Mouse (Mus musculus): ENCODE data around the gene Gabrd. TPM values are rescaled to one million over a fixed set of nuclear protein-coding genes. Genes with fewer than 3 reads are reported as not detected.

Gene Gabrd
- polyA plus RNA-seq, 1 experiment from 2014 or later = not detected

GRCm38 (mm10) chr4:155344299-155344600 lies 53.7 kb downstream of the Gabrd start:
- Histone ChIP-seq H3K4me1 (ENCODE audit: control insufficient read depth, insufficient read depth, low read length) (peaks cover 6% of the 10 kb centered on the region; the same call in 1 of the 2 replicates), H3K4me2 (replicated peaks; ENCODE audit: low read depth, low read length) (no peak overlapping the region), H3K4me3 (ENCODE audit: low read depth, low read length) (no peak overlapping the region), H3K27ac (ENCODE audit: low read length) (no peak overlapping the region), H3K27me3 (ENCODE audit: control insufficient read depth, insufficient read depth, low read length) (no peaks in the 10 kb centered on the region), H3K9ac (replicated peaks; ENCODE audit: low read depth, low read length) (no peak overlapping the region), H3K36me3 (ENCODE audit: control insufficient read depth, insufficient read depth, low read length) (no peaks in the 10 kb centered on the region), H3K9me3 (ENCODE audit: control insufficient read depth, low read depth, low read length) (no peaks in the 10 kb centered on the region)
- WGBS = 54% methylated on average over 3 of the region's 3 CpGs
- ATAC-seq (ENCODE audit: insufficient number of reproducible peaks, insufficient read depth, low FRiP score, low read depth) = no peak

- H3K4me2 ChIP-seq (replicated peaks; ENCODE audit: low read depth, low read length) = no peak overlapping the region
- no peaks in the 10 kb centered on the region for H3K9me3 ChIP-seq (ENCODE audit: control insufficient read depth, low read depth, low read length)
- WGBS = 81% methylated on average over 14 of the region's 14 CpGs
- peaks cover 6% of the 10 kb centered on the region; the same call in 1 of the 2 replicates for H3K4me1 ChIP-seq (ENCODE audit: control insufficient read depth, insufficient read depth, low read length)
- no peaks in the 10 kb centered on the region for H3K27me3 ChIP-seq (ENCODE audit: control insufficient read depth, insufficient read depth, low read length)
- no peak overlapping the region for H3K4me3 ChIP-seq (ENCODE audit: low read depth, low read length)
- no peak for ATAC-seq (ENCODE audit: insufficient number of reproducible peaks, insufficient read depth, low FRiP score, low read depth)
- H3K36me3 ChIP-seq (ENCODE audit: control insufficient read depth, insufficient read depth, low read length) = no peaks in the 10 kb centered on the region
- no peak overlapping the region for H3K27ac ChIP-seq (ENCODE audit: low read length)
- no peak overlapping the region for H3K9ac ChIP-seq (replicated peaks; ENCODE audit: low read depth, low read length)
These were observed 54.3 kb downstream of the Gabrd start for GRCm38 (mm10) chr4:155343415-155344298.

GRCm38 (mm10) chr4:155336284-155337050 lies 61.4 kb downstream of the Gabrd start:
- no peaks in the 10 kb centered on the region for H3K36me3 ChIP-seq (ENCODE audit: control insufficient read depth, insufficient read depth, low read length)
- no peak overlapping the region for H3K27ac ChIP-seq (ENCODE audit: low read length)
- ATAC-seq (ENCODE audit: insufficient number of reproducible peaks, insufficient read depth, low FRiP score, low read depth) = no peak
- H3K9me3 ChIP-seq (ENCODE audit: control insufficient read depth, low read depth, low read length) = no peaks in the 10 kb centered on the region
- no peak overlapping the region for H3K4me3 ChIP-seq (ENCODE audit: low read depth, low read length)
- H3K4me1 ChIP-seq (ENCODE audit: control insufficient read depth, insufficient read depth, low read length) = no peaks in the 10 kb centered on the region
- WGBS = 85% methylated on average over 12 of the region's 12 CpGs
- no peaks in the 10 kb centered on the region for H3K27me3 ChIP-seq (ENCODE audit: control insufficient read depth, insufficient read depth, low read length)
- H3K9ac ChIP-seq (replicated peaks; ENCODE audit: low read depth, low read length) = no peak overlapping the region
- no peak overlapping the region for H3K4me2 ChIP-seq (replicated peaks; ENCODE audit: low read depth, low read length)

Other genes starting within 250 kb of the Gabrd start
- gene Ski, start 175.5 kb downstream of the Gabrd start, polyA plus RNA-seq (2014; fragmentation: Nextera tagmentation; extraction: Ambion mirVana) = 29.6 and 32.0 TPM in 2 replicates
- gene Faap20, start 148.3 kb downstream of the Gabrd start, polyA plus RNA-seq (2014; fragmentation: Nextera tagmentation; extraction: Ambion mirVana) = 63.2 and 65.0 TPM in 2 replicates
- gene Prkcz, start 36.8 kb downstream of the Gabrd start, polyA plus RNA-seq (2014; fragmentation: Nextera tagmentation; extraction: Ambion mirVana) = 12.9 and 14.8 TPM in 2 replicates
- gene Cfap74, start 11.1 kb upstream of the Gabrd start, polyA plus RNA-seq (2014; fragmentation: Nextera tagmentation; extraction: Ambion mirVana) = 2.8 and 3.8 TPM in 2 replicates
- gene Tmem52, start 71.0 kb upstream of the Gabrd start, polyA plus RNA-seq (2014; fragmentation: Nextera tagmentation; extraction: Ambion mirVana) = 0.29 TPM in 1 of 2 replicates, not detected in the other
- 525 and 534 TPM in 2 replicates for gene Gnb1, start 93.2 kb upstream of the Gabrd start, polyA plus RNA-seq (2014; fragmentation: Nextera tagmentation; extraction: Ambion mirVana)
- 78.4 and 83.8 TPM in 2 replicates for gene Nadk, start 164.3 kb upstream of the Gabrd start, polyA plus RNA-seq (2014; fragmentation: Nextera tagmentation; extraction: Ambion mirVana)
- 10.4 TPM in 2 replicates for gene Slc35e2, start 203.3 kb upstream of the Gabrd start, polyA plus RNA-seq (2014; fragmentation: Nextera tagmentation; extraction: Ambion mirVana)
- gene Cdk11b, start 226.7 kb upstream of the Gabrd start, polyA plus RNA-seq (2014; fragmentation: Nextera tagmentation; extraction: Ambion mirVana) = 57.0 and 57.3 TPM in 2 replicates
- not detected in 2 replicates for gene Gm10563, start 247.3 kb upstream of the Gabrd start, polyA plus RNA-seq (2014; fragmentation: Nextera tagmentation; extraction: Ambion mirVana)